8 mouse cellular contexts compared by ENCODE assay signal in the genomic region with DNA sequence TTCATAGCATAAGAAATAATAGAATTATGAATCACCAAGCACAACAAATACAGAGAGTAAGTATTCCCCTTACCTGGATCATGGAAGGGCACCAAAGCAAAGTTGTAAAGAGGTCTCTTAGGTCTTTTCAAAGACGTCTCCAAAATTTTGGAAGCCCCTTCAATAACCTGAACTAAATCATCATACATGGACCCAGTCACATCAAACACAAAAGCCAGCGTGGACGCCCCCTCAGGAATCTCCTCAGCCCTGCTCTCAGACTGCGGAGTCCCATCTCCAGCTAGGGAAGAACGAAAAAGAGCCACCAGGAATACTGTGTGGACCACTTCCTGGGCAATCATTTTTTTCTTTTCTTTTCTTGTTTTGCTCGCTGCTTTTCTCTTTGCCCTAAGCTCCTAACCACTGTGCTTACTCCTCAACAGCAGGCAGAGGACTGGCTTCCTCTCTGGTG. TPM values are rescaled to one million over a fixed set of nuclear protein-coding genes. Genes with fewer than 3 reads are reported as not detected.
DNase-seq lines count a peak whose midpoint lies in the region; ATAC-seq and TF ChIP-seq lines count a peak whose summit lies in the region.

No protein-coding gene starts in this region.

- TF ChIP-seq CTCF in Patski (IDR thresholded peaks at IDR 0.05), result no peak

- H3K9me3 ChIP-seq in heart, embryonic 13.5 days, result peaks cover 6% of the 10 kb centered on the region; the same call in 1 of the 2 replicates
- H3K9me3 ChIP-seq in hindbrain, embryonic 14.5 days (ENCODE audit: control insufficient read depth, low read length), result peaks cover 5% of the 10 kb centered on the region; the same call in 1 of the 2 replicates
- no peaks in the 10 kb centered on the region for H3K9me3 ChIP-seq in midbrain, embryonic 10.5 days (replicated peaks)

- H3K9ac ChIP-seq in heart, embryonic 13.5 days, result peak overlapping the region; percentile 95
- H3K9ac ChIP-seq in hindbrain, embryonic 14.5 days, result peak overlapping the region; percentile 41; the same call in 1 of the 2 replicates

- H3K27ac ChIP-seq in heart, embryonic 13.5 days (replicated peaks), result peak overlapping the region; percentile 95
- no peak overlapping the region for H3K27ac ChIP-seq in hindbrain, embryonic 14.5 days
- H3K27ac ChIP-seq in midbrain, embryonic 10.5 days (replicated peaks), result peak overlapping the region; percentile 90

- POLR2A ChIA-PET in Patski (lab: Charles Lee), result interaction anchor here (0.7 kb wide), 1 partner anchor 459 kb away, joined by 3 read pairs; no protein-coding TSS in a partner anchor

- peaks cover 42% of the 10 kb centered on the region for H3K4me1 ChIP-seq in heart, embryonic 13.5 days
- H3K4me1 ChIP-seq in hindbrain, embryonic 14.5 days (replicated peaks; ENCODE audit: control insufficient read depth, insufficient read depth, low read length), result peaks cover 22% of the 10 kb centered on the region
- peaks cover 27% of the 10 kb centered on the region for H3K4me1 ChIP-seq in midbrain, embryonic 10.5 days

- WGBS in heart, embryonic 13.5 days, result 1% methylated on average over 6 of the region's 6 CpGs
- 4% methylated on average over 6 of the region's 6 CpGs for WGBS in hindbrain, embryonic 14.5 days
- WGBS in midbrain, embryonic 10.5 days, result under 1% methylated on average over 6 of the region's 6 CpGs

- intact Hi-C loops in heart, postnatal 14 days (cut with DNase I), result loop anchor here (2.0 to 5.0 kb wide), 3 partner anchors 14 to 75 kb away; no protein-coding TSS in a partner anchor

- no peak for ATAC-seq in heart, embryonic 13.5 days (ENCODE audit: extremely low read depth, insufficient number of reproducible peaks, low FRiP score, low TSS enrichment)
- peak; percentile 12 for ATAC-seq in Patski
- no peak; the same call in 1 of the 2 replicates for ATAC-seq in hindbrain, embryonic 14.5 days (ENCODE audit: low FRiP score)

- peak overlapping the region; percentile 82 for H3K4me3 ChIP-seq in heart, embryonic 13.5 days
- H3K4me3 ChIP-seq in hindbrain, embryonic 14.5 days (replicated peaks; ENCODE audit: low read length), result peak overlapping the region; percentile 39
- H3K4me3 ChIP-seq in midbrain, embryonic 10.5 days, result peak overlapping the region; percentile 70

- H3K4me2 ChIP-seq in heart, embryonic 13.5 days, result peak overlapping the region; percentile 85
- peak overlapping the region; percentile 83 for H3K4me2 ChIP-seq in hindbrain, embryonic 14.5 days (replicated peaks)

- H3K36me3 ChIP-seq in heart, embryonic 13.5 days, result no peaks in the 10 kb centered on the region
- no peaks in the 10 kb centered on the region for H3K36me3 ChIP-seq in hindbrain, embryonic 14.5 days (replicated peaks; ENCODE audit: control insufficient read depth, insufficient read depth)
- H3K36me3 ChIP-seq in midbrain, embryonic 10.5 days, result no peaks in the 10 kb centered on the region

- in situ Hi-C loops in Patski (cut with MboI; ENCODE audit: low pct_unique_long_range_greater_than_20kb), result no loop called here

- no peaks in the 10 kb centered on the region for H3K27me3 ChIP-seq in heart, embryonic 13.5 days (replicated peaks)
- no peaks in the 10 kb centered on the region for H3K27me3 ChIP-seq in Patski
- peaks cover 10% of the 10 kb centered on the region; the same call in 1 of the 2 replicates for H3K27me3 ChIP-seq in hindbrain, embryonic 14.5 days (ENCODE audit: control insufficient read depth, insufficient read depth, low read length)
- peaks cover 16% of the 10 kb centered on the region for H3K27me3 ChIP-seq in midbrain, embryonic 10.5 days (ENCODE audit: low read depth, poor library complexity, severe bottlenecking)

- CTCF ChIA-PET in Patski (lab: Charles Lee), result interaction anchor here (0.9 to 1.7 kb wide), 4 partner anchors 15 to 200 kb away, joined by 3 to 5 read pairs (median 3); no protein-coding TSS in a partner anchor

- DNase-seq in heart, postnatal 14 days, result no peak
- no peak for DNase-seq in Patski (ENCODE audit: low read depth, low spot score)
- no peak for DNase-seq in hindbrain, embryonic 14.5 days (ENCODE audit: low spot score)
- DNase-seq in midbrain, embryonic 10.5 days (ENCODE audit: low spot score), result no peak
- DNase-seq in adrenal gland, postnatal 25 days, result no peak
- DNase-seq in thymus, postnatal 4 days, result no peak
- no peak for DNase-seq in layer of hippocampus, adult 9-10 months (ENCODE audit: low spot score)

RNA-seq across cellular contexts. Expression of a gene that starts 0.5 kb away (rescaled TPM):
- 18.7 and 19.0 TPM in 2 replicates for polyA plus RNA-seq in heart, embryonic 13.5 days (2015; fragmentation: Nextera tagmentation; extraction: Ambion mirVana)
- 10 to 100 TPM; 24.6 to 25.6 TPM for total RNA-seq in heart, postnatal 14 days (2021)
- polyA plus RNA-seq in Patski (2021), result 0.28 TPM
- 1.7 and 2.2 TPM in 2 replicates for polyA plus RNA-seq in hindbrain, embryonic 14.5 days (2014; fragmentation: Nextera tagmentation; extraction: Ambion mirVana)
- 4.8 and 5.8 TPM in 2 replicates for polyA plus RNA-seq in midbrain, embryonic 10.5 days (2016; fragmentation: Nextera tagmentation; extraction: Ambion mirVana)
- total RNA-seq in adrenal gland, postnatal 25 days (2021), result 1.8 and 2.6 TPM in 2 replicates
